Mouse (Mus musculus) liver, embryonic 13.5 days (tissue): ENCODE results near the gene Mical3. TPM values are rescaled to one million over a fixed set of nuclear protein-coding genes. Genes with fewer than 3 reads are reported as not detected.
"Not testable (repeated sequence)": the region's sequence is repeated elsewhere in the genome, so short reads cannot be mapped to it uniquely, and the experiment has no call there.

Experiments
- ATAC-seq: fragments of 200-750 bp; cut with Nextera tagmentation; 2 replicates; pipeline ENCODE4 v1.8.0; 2017; ENCODE audit warnings: low read depth, mild to moderate bottlenecking, moderate number of reproducible peaks, moderate library complexity
- DNase-seq: peaks from one replicate; pipeline ENCODE4 v3.0.0; 2022
- H3K27ac ChIP-seq: fragments of 300-500 bp; sonication (generic); 2 replicates; pipeline ENCODE4 v1.5.1; 2015; ENCODE audit warnings: moderate library complexity, mild to moderate bottlenecking, inconsistent platforms
- H3K27me3 ChIP-seq: fragments of 300-500 bp; sonication (generic); 2 replicates; pipeline ENCODE4 v1.6.1; 2015; ENCODE audit warnings: mild to moderate bottlenecking, inconsistent platforms
- H3K36me3 ChIP-seq: fragments of 300-500 bp; sonication (generic); 2 replicates; pipeline ENCODE4 v1.6.1; 2015; ENCODE audit warnings: mild to moderate bottlenecking, inconsistent platforms
- H3K4me1 ChIP-seq: fragments of 300-500 bp; sonication (generic); replicated peaks from 2 replicates; pipeline ENCODE4 v1.6.1; 2015; ENCODE audit warnings: inconsistent platforms
- H3K4me2 ChIP-seq: fragments of 300-500 bp; sonication (generic); 2 replicates; pipeline ENCODE4 v1.6.1; 2015; ENCODE audit warnings: inconsistent platforms, mild to moderate bottlenecking, moderate library complexity
- H3K4me3 ChIP-seq: fragments of 300-500 bp; sonication (generic); replicated peaks from 2 replicates; pipeline ENCODE4 v1.5.1; 2015; ENCODE audit warnings: mild to moderate bottlenecking, inconsistent platforms
- H3K9ac ChIP-seq: fragments of 300-500 bp; sonication (generic); 2 replicates; pipeline ENCODE4 v1.6.1; 2015; ENCODE audit warnings: mild to moderate bottlenecking, inconsistent platforms
- H3K9me3 ChIP-seq: fragments of 300-500 bp; sonication (generic); replicated peaks from 2 replicates; pipeline ENCODE4 v1.6.1; 2016; ENCODE audit warnings: inconsistent platforms
- WGBS: fragments of 180-500 bp; shearing (Covaris S2); methylation state at CpG from one replicate; pipeline ENCODE4 v1.1.7; 2015; ENCODE audit not compliant: insufficient replicate concordance; 5-methylcytosine and 5-hydroxymethylcytosine counted together
- polyA plus RNA-seq: library from polyadenylated mRNA; unstranded; fragments of >200 nt; fragmentation: Nextera tagmentation; extraction: Ambion mirVana; gene quantifications from 2 replicates; pipeline ENCODE4 v1.2.1, GENCODE M21; 2015

Gene Mical3
- polyA plus RNA-seq, 1 experiment from 2014 or later, result 9.9 TPM

DNA sequence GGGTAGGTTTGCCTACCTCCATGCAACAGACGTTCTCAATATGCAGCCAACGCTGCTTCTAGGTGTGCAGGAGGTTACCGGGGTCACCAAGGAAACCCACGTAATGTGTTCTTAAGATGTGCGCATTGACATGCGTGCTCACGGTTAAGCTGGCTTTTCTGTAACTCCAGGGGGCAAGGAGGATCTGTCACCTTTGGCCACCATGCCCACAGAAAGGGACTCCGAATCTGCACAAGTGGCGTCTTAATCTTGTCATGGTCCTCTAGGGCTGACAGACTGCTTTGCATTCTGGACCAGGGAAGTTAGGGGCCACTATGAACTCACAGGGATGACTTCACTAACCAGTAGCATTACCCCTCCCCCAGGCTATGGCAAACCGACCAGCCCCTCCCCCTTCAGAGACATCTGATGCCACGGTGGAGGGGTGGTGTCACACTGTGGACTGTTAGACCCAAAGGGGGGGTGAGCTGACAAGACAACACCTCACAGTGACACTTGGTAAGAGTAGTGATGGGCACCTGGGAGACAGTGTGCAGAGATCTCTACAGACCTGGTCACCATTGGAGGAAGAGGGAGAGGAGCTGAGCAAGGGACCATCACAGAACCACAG, 192.7 kb downstream of the Mical3 start:
- Histone ChIP-seq H3K4me3 (no peak overlapping the region), H3K9me3 (no peaks in the 10 kb centered on the region), H3K4me1 (peaks cover 8% of the 10 kb centered on the region), H3K27me3 (no peaks in the 10 kb centered on the region), H3K27ac (no peak overlapping the region), H3K36me3 (peaks cover 23% of the 10 kb centered on the region), H3K4me2 (no peak overlapping the region), H3K9ac (no peak overlapping the region)
- no peak for ATAC-seq
- WGBS, result 77% methylated on average over 11 of the region's 11 CpGs
- no peak for DNase-seq

DNA sequence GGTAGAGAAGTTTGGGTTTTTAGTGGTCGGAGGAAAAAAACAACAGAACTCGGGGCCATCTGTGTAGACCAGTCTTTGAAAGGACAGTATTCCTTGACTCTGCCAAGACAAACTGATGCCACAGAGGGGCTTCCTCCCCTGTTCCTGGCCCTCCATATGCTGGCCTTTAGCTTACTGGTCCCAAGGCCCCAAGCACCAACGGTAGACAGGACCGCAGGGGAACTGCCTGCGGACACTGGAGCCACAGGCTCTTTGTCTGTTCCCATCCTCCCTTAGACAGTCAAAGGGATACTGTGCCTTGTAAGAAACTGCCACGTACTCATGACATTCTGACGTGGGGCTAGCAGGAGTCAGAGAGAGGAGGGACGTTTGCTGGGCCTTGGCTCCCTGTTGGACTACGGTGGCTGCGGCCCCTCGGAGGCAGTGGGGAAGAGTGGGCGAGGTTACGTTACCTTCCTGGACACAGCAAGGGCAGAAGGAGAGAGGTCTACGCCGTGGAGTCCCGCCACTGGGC, 193.6 kb downstream of the Mical3 start:
- H3K36me3 ChIP-seq, result peaks cover 29% of the 10 kb centered on the region
- DNase-seq, result no peak
- no peak overlapping the region for H3K27ac ChIP-seq
- H3K9ac ChIP-seq, result no peak overlapping the region
- no peak overlapping the region for H3K4me3 ChIP-seq
- no peak for ATAC-seq
- H3K4me1 ChIP-seq, result peaks cover 12% of the 10 kb centered on the region
- WGBS, result 76% methylated on average over 16 of the region's 16 CpGs
- no peak overlapping the region for H3K4me2 ChIP-seq
- no peaks in the 10 kb centered on the region for H3K27me3 ChIP-seq
- H3K9me3 ChIP-seq, result no peaks in the 10 kb centered on the region

DNA sequence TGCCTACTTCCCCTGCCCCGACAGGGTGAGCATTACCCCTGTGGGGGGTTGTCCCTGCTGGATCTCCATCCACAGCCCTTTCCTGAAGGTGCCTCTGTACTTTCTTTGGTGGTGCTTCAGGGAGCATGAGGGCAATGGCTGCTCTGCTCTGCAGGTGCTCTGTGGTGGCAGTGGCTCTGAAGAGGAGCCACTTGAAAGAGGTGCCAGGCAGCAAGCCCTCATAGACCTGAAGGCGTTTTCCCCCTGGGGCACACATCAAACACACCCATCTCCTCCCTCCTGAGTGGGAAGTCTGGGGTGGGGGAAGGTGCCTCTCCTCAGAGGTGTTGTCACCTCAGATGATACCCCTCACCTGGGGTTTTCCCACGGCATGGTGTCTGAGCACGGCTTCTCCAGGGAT, 196.6 kb downstream of the Mical3 start:
- Histone ChIP-seq H3K27ac (no peak overlapping the region), H3K4me3 (no peak overlapping the region), H3K4me2 (no peak overlapping the region), H3K9me3 (no peaks in the 10 kb centered on the region), H3K27me3 (no peaks in the 10 kb centered on the region), H3K36me3 (peaks cover 50% of the 10 kb centered on the region), H3K4me1 (peaks cover 34% of the 10 kb centered on the region), H3K9ac (no peak overlapping the region)
- ATAC-seq, result no peak
- no peak for DNase-seq
- 77% methylated on average over 4 of the region's 4 CpGs for WGBS

DNA sequence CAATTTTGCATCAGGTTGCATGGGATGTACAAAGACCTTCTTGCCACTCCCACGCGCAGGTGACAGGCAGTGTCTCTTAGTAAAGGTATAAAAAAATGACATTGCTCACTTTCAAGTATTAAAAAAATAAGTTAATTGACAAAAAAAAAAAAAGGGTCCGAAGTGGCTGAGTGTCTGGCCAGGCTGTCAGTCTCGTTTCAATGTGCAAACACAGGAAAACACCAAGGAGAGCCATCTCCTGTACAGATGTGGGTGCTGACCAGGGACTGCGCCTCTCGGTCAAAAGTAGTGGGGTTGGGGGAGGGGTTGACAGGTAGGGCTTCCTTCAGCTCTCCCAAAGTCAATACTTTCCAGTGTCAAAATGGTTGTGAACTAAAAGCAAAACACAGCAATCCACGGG, 197.1 kb downstream of the Mical3 start:
- Histone ChIP-seq H3K4me3 (no peak overlapping the region), H3K4me2 (no peak overlapping the region), H3K9ac (no peak overlapping the region), H3K4me1 (peaks cover 34% of the 10 kb centered on the region), H3K27me3 (no peaks in the 10 kb centered on the region), H3K27ac (no peak overlapping the region), H3K9me3 (no peaks in the 10 kb centered on the region), H3K36me3 (peaks cover 50% of the 10 kb centered on the region)
- ATAC-seq (no peak), DNase-seq (no peak)
- 82% methylated on average over 7 of the region's 7 CpGs for WGBS

DNA sequence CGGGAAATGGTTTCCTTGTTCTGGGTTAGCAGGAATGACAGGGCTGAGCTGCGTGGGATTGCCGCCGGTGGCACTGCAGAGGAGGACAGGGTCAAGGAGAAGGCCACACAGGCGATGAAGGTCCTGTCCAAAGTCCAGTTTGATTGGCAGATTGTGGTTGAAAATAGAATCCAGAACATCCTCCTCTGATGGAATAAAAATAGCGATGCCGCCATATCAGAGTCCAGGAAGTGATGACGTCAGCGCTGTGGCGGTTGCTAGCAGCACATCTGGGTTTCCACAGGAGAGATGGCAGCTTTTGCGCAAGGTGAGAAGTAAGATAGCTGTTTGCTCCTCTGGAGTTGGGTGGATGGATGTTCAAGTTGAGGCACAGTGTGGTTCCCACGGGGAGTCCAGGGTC, 198.2 kb downstream of the Mical3 start:
- Histone ChIP-seq H3K9ac (no peak overlapping the region), H3K36me3 (peaks cover 50% of the 10 kb centered on the region), H3K4me2 (no peak overlapping the region), H3K27ac (no peak overlapping the region), H3K27me3 (no peaks in the 10 kb centered on the region), H3K4me1 (peaks cover 30% of the 10 kb centered on the region), H3K4me3 (no peak overlapping the region), H3K9me3 (no peaks in the 10 kb centered on the region)
- 48% methylated on average over 12 of the region's 12 CpGs for WGBS
- DNase-seq, result no peak
- no peak for ATAC-seq

DNA sequence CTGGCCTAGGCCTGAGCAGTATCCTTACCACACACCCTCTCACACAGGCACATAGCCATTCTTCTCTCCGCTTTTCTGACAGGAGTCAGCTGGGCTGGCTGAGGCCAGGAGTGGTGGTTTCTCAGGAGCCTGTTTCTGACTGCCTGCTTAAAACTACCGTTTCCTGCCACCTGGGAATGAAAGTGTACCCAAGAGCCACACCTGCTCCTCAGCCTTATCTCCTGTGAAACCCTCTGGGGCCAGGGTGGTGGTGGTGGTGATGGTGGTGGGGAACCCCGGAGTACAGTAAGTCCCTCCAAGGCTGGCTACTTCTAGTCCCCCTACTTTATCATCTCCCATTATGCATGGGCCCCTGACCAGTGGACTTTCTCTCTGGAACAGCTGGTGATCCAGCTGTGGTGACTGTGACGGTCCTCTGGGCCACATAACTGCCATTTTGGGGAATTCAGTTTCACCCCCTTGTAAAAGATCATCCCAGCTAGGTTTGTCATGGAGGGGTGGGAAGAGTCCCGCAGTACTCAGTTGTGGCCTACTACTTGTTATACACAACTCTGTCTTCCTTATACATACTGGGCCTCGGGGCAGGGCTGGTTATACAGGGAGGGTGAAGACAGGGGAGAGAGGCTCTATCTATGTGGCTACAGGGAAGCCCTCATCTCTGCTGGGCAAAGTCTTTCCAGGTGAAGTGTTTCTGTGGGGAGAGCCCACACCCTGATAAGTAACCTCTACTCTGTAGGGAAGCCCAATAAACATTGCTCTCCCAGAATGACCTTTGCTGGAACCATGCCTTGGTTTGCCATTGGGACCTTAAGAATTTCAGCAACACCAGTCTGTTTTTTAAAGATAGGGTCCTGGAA, 200.1 kb downstream of the Mical3 start:
- Histone ChIP-seq H3K9me3 (no peaks in the 10 kb centered on the region), H3K4me1 (peaks cover 37% of the 10 kb centered on the region), H3K27ac (peak overlapping the region; percentile 43), H3K36me3 (peaks cover 50% of the 10 kb centered on the region), H3K4me3 (no peak overlapping the region), H3K9ac (peak overlapping the region; percentile 17; the same call in 1 of the 2 replicates), H3K4me2 (no peak overlapping the region), H3K27me3 (no peaks in the 10 kb centered on the region)
- DNase-seq, result no peak
- WGBS, result 56% methylated on average over 6 of the region's 6 CpGs
- peak; percentile 62 for ATAC-seq

DNA sequence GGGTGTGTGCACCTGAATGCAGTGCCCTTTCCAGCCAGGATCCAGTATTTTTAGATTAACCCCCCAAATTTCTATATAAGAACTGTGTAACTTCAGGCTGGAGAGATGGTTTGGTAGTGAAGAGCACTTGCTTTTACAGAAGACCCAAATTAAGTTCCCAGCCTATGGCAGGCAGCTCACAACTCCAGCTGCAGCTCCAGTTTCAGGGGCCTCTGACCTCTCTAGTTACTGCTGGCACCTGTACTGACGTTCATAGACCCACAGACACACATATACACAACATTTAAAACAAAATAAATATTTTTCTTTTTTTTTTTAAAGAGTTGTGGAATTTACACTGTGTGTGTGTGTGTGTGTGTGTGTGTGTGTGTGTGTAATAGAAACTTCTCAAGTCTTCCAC, 201.4 kb downstream of the Mical3 start:
- H3K9ac ChIP-seq, result no peak overlapping the region
- no peaks in the 10 kb centered on the region for H3K27me3 ChIP-seq
- peaks cover 39% of the 10 kb centered on the region for H3K4me1 ChIP-seq
- H3K9me3 ChIP-seq, result no peaks in the 10 kb centered on the region
- WGBS, result 68% methylated on average over 1 of the region's 1 CpGs
- no peak overlapping the region for H3K4me2 ChIP-seq
- DNase-seq (no peak), ATAC-seq (no peak)
- no peak overlapping the region for H3K27ac ChIP-seq
- peaks cover 42% of the 10 kb centered on the region for H3K36me3 ChIP-seq
- H3K4me3 ChIP-seq, result no peak overlapping the region

DNA sequence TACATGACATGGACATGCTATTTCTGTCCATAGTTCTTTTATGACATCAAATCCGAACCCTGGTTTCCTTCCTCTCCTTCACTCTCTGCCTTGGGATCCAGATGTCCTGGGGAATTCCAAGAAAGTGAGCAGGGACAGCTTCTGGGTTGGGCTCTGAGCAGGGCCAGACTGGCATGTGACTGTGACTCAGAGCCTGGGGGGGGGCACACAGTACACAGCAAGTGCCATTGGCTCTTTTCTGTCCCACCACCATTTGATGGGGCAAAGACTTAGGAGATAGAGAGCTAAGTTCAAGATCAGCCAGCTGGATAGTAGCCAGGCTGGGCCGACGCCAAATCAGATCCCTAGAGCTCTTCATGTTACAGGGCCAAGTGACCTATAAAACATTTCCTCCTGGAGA, 203.0 kb downstream of the Mical3 start:
- H3K27ac ChIP-seq, result no peak overlapping the region
- no peaks in the 10 kb centered on the region for H3K9me3 ChIP-seq
- no peak overlapping the region for H3K4me2 ChIP-seq
- H3K4me1 ChIP-seq, result peaks cover 36% of the 10 kb centered on the region
- no peak for ATAC-seq
- no peaks in the 10 kb centered on the region for H3K27me3 ChIP-seq
- 73% methylated on average over 3 of the region's 3 CpGs for WGBS
- H3K36me3 ChIP-seq, result peaks cover 27% of the 10 kb centered on the region
- H3K4me3 ChIP-seq, result no peak overlapping the region
- no peak for DNase-seq
- no peak overlapping the region for H3K9ac ChIP-seq

DNA sequence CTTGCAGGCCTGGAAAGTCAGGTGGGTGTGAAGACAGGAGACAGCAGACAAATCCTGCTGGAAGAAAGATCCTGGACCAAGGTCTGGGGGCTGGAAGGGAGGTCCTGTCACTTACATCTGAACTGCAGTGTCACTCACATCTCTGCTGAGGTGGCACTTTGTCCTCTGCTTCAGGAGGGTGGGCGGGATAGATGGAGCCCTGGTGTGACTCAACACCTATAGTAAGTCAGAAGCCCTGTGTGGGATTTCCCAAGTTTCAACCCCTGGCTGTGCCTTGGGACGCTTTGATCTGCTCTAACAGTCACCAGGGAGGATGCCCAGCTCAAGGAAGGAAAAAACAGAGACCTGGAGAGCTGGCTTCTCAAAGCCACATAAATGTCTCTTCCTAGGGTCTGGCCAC, 203.9 kb downstream of the Mical3 start:
- no peak overlapping the region for H3K27ac ChIP-seq
- ATAC-seq, result peak; percentile 14; the same call in 1 of the 2 replicates
- H3K4me2 ChIP-seq, result no peak overlapping the region
- H3K9me3 ChIP-seq, result no peaks in the 10 kb centered on the region
- WGBS, result 52% methylated on average over 2 of the region's 2 CpGs
- no peak overlapping the region for H3K4me3 ChIP-seq
- DNase-seq, result no peak
- H3K9ac ChIP-seq, result no peak overlapping the region
- H3K36me3 ChIP-seq, result peaks cover 18% of the 10 kb centered on the region
- no peaks in the 10 kb centered on the region for H3K27me3 ChIP-seq
- H3K4me1 ChIP-seq, result peaks cover 31% of the 10 kb centered on the region

DNA sequence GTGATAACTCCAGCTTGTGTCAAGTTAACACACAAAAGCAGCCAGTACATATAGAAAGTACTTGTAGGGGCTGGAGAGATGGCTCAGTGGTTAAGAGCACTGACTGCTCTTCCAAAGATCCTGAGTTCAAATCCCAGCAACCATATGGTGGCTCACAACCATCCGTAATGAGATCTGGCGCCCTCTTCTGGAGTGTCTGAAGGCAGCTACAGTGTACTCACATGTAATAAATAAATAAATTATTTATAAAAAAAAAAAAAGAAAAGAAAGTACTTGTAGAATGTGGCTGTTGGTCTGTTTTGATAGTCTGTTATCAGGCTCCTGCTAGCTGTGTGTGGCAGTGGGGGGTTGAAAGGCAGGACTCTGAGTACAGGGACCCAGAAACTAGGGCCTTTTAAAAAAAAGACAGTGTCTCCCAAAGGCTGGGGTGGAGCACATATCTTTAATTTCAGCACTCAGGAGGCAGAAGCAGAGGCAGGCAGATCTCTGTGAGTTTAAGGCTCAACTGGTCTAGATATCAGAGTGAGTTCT, 205.9 kb downstream of the Mical3 start:
- DNase-seq, H3K27me3 ChIP-seq, H3K36me3 ChIP-seq, H3K27ac ChIP-seq, H3K9me3 ChIP-seq, H3K4me2 ChIP-seq, H3K4me3 ChIP-seq, H3K9ac ChIP-seq: not testable (repeated sequence)
- H3K4me1 ChIP-seq, result peaks cover 12% of the 10 kb centered on the region
- ATAC-seq, result peak; percentile 66
- 51% methylated on average over 2 of the region's 2 CpGs for WGBS

DNA sequence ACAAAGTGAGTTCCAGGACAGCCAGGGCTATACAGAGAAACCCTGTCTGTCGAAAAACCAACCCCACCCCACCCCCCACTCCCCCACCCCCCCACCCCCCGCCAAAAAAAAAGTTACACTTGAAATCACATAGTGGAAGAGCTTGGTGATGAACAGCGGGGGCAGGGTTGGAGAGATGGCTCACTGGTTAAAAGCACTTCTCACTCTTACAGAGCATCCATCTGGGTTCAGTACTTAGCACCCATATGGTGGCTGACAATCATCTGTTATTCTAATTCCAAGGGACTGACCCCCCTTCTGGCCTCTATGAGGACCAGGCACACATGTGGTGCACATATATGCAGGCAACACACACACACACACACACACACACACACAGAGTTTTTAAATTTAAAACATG, 212.8 kb downstream of the Mical3 start:
- no peak for DNase-seq
- no peak for ATAC-seq
- Histone ChIP-seq H3K27ac (no peak overlapping the region), H3K4me3 (no peak overlapping the region), H3K4me1 (peaks cover 41% of the 10 kb centered on the region), H3K36me3 (0 out of 2 replicates have a peak, but pooled peaks cover 5% of the 10 kb centered on the region), H3K9ac (no peak overlapping the region), H3K27me3 (no peaks in the 10 kb centered on the region), H3K4me2 (no peak overlapping the region), H3K9me3 (no peaks in the 10 kb centered on the region)
- WGBS, result 48% methylated on average over 3 of the region's 3 CpGs
